Comparison of ENCODE assay signal across 13 mouse cellular contexts in genomic region chr15:89241025-89241424, GRCm38 (mm10). TPM values are rescaled to one million over a fixed set of nuclear protein-coding genes. Genes with fewer than 3 reads are reported as not detected.
DNase-seq lines count a peak whose midpoint lies in the region; ATAC-seq and TF ChIP-seq lines count a peak whose summit lies in the region.
"Had no signal": no experiment of that assay in that cellular context is flagged by ENCODE, and none has a peak within 500 bp of the region (broad histone marks: within the 10 kb centered on the region; RNA-seq: fewer than 3 reads in every experiment).

No protein-coding gene starts in this region.

- no peak for DNase-seq in gastrocnemius, adult 2 months
- no peak for DNase-seq in gastrocnemius, postnatal 10 days
- peak in 1 of 3 experiments; percentile 6 for DNase-seq in liver, embryonic 14.5 days (ENCODE audit: low read depth in 3 of 3, low spot score in 3 of 3)
- peak; percentile 28 for DNase-seq in CD4-positive helper T cell, adult 2 months (ENCODE audit: low read depth, low spot score)
- DNase-seq in c-Kit-positive CD71-negative TER-119-negative erythroid progenitor cells, embryonic 14.5 days (ENCODE audit: low read depth): peak; percentile 9
- no peak for DNase-seq in yolk sac, embryonic 10.5 days (ENCODE audit: low spot score)
- DNase-seq in gastrocnemius, adult 18-20 months (ENCODE audit: low spot score): no peak
- DNase-seq: cerebellum, adult 11 months; heart, adult 18-20 months had no signal

- no peak for TF ChIP-seq EP300 in liver, embryonic 14.5 days (IDR thresholded peaks at IDR 0.05; ENCODE audit: low read depth)

- H3K4me3 ChIP-seq in gastrocnemius, adult 2 months: no peak overlapping the region
- H3K4me3 ChIP-seq in liver, embryonic 14.5 days (ENCODE audit: insufficient read depth in 1 of 2, low read depth in 2 of 2, low read length in 2 of 2): no peak overlapping the region
- no peak overlapping the region for H3K4me3 ChIP-seq in liver, embryonic 12.5 days
- H3K4me3 ChIP-seq: hindbrain, embryonic 10.5 days; midbrain, embryonic 12.5 days; neural tube, embryonic 13.5 days had no signal

- no peak overlapping the region for H3K27ac ChIP-seq in gastrocnemius, adult 2 months
- no peak overlapping the region for H3K27ac ChIP-seq in liver, embryonic 14.5 days
- H3K27ac ChIP-seq in liver, embryonic 12.5 days: no peak overlapping the region
- H3K27ac ChIP-seq: hindbrain, embryonic 10.5 days; midbrain, embryonic 12.5 days; neural tube, embryonic 13.5 days had no signal

- intact Hi-C loops in gastrocnemius, adult 2 months (cut with DNase I): no loop called here

- 61% methylated on average over 2 of the region's 2 CpGs for WGBS in liver, embryonic 14.5 days (ENCODE audit: insufficient replicate concordance)
- 68% methylated on average over 2 of the region's 2 CpGs for WGBS in liver, embryonic 12.5 days (ENCODE audit: insufficient replicate concordance)

- peaks cover 8% of the 10 kb centered on the region for H3K36me3 ChIP-seq in liver, embryonic 14.5 days (replicated peaks; ENCODE audit: control insufficient read depth, insufficient read depth, low read depth)
- H3K36me3 ChIP-seq in liver, embryonic 12.5 days: peaks cover 45% of the 10 kb centered on the region

- no peaks in the 10 kb centered on the region for H3K9me3 ChIP-seq in liver, embryonic 14.5 days (ENCODE audit: control insufficient read depth, low read length)
- no peaks in the 10 kb centered on the region for H3K9me3 ChIP-seq in liver, embryonic 12.5 days (replicated peaks)
- H3K9me3 ChIP-seq: hindbrain, embryonic 10.5 days; midbrain, embryonic 12.5 days; neural tube, embryonic 13.5 days had no signal

- no peaks in the 10 kb centered on the region for H3K27me3 ChIP-seq in liver, embryonic 14.5 days (ENCODE audit: control insufficient read depth, insufficient read depth, low read length)
- H3K27me3 ChIP-seq in liver, embryonic 12.5 days (replicated peaks): no peaks in the 10 kb centered on the region
- H3K27me3 ChIP-seq: midbrain, embryonic 12.5 days; neural tube, embryonic 13.5 days had no signal

- peak; percentile 39; the same call in 1 of the 2 replicates for TF ChIP-seq CTCF in gastrocnemius, adult 2 months (IDR thresholded peaks at IDR 0.05)
- peak; percentile 27; the same call in 1 of the 2 replicates for TF ChIP-seq CTCF in liver, embryonic 14.5 days (IDR thresholded peaks at IDR 0.05; ENCODE audit: low read depth)

- H3K4me2 ChIP-seq in liver, embryonic 14.5 days (ENCODE audit: low read depth): no peak overlapping the region
- H3K4me2 ChIP-seq in liver, embryonic 12.5 days: no peak overlapping the region
- H3K4me2 ChIP-seq: midbrain, embryonic 12.5 days; neural tube, embryonic 13.5 days had no signal

- no peak for ATAC-seq in liver, embryonic 14.5 days (ENCODE audit: insufficient read depth)
- ATAC-seq in liver, embryonic 12.5 days: no peak

- no peak overlapping the region for H3K9ac ChIP-seq in liver, embryonic 14.5 days (replicated peaks)
- no peak overlapping the region for H3K9ac ChIP-seq in liver, embryonic 12.5 days
- H3K9ac ChIP-seq: midbrain, embryonic 12.5 days; neural tube, embryonic 13.5 days had no signal

- peaks cover 0 to 11% of the 10 kb centered on the region in 2 experiments; a peak in 3 of 4 replicates for H3K4me1 ChIP-seq in liver, embryonic 14.5 days (replicated peaks; ENCODE audit: control insufficient read depth in 2 of 2, insufficient read depth in 2 of 2, low read length in 1 of 2)
- H3K4me1 ChIP-seq in liver, embryonic 12.5 days: peaks cover 18% of the 10 kb centered on the region
- H3K4me1 ChIP-seq: hindbrain, embryonic 10.5 days; midbrain, embryonic 12.5 days; neural tube, embryonic 13.5 days had no signal

RNA-seq across cellular contexts. Expression of gene Ppp6r2, which starts 29.7 kb away (rescaled TPM):
- 10 to 100 TPM; 90.7 to 94.1 TPM for total RNA-seq in gastrocnemius, adult 2 months (2021)
- 10 to 100 TPM; 60.1 to 61.9 TPM for total RNA-seq in gastrocnemius, postnatal 10 days (2021)
- 11.6 and 15.3 TPM in 2 replicates for polyA plus RNA-seq in liver, embryonic 14.5 days (2012; rRNA removed)
- polyA plus RNA-seq in liver, embryonic 14.5 days (2014; fragmentation: Nextera tagmentation; extraction: Ambion mirVana): 17.7 and 19.5 TPM in 2 replicates
- polyA plus RNA-seq in liver, embryonic 12.5 days (2016; fragmentation: Nextera tagmentation; extraction: Ambion mirVana): 21.4 and 23.9 TPM in 2 replicates
- total RNA-seq in gastrocnemius, adult 18-20 months (2021): 10 to 100 TPM; 90.7 to 93.0 TPM

RNA-seq across cellular contexts. Expression of gene Dennd6b, which starts 44.7 kb away (rescaled TPM):
- 10 to 100 TPM in 1 of 2 experiments, 1 to 10 TPM in 1; 8.9 to 10.9 TPM for total RNA-seq in gastrocnemius, adult 2 months (2021)
- total RNA-seq in gastrocnemius, postnatal 10 days (2021): 1 to 10 TPM; 4.5 to 7.0 TPM
- 4.5 TPM in 2 replicates for polyA plus RNA-seq in liver, embryonic 14.5 days (2012; rRNA removed)
- 1.6 and 2.4 TPM in 2 replicates for polyA plus RNA-seq in liver, embryonic 14.5 days (2014; fragmentation: Nextera tagmentation; extraction: Ambion mirVana)
- polyA plus RNA-seq in liver, embryonic 12.5 days (2016; fragmentation: Nextera tagmentation; extraction: Ambion mirVana): 5.3 and 5.5 TPM in 2 replicates
- 1 to 10 TPM; 8.8 to 9.6 TPM for total RNA-seq in gastrocnemius, adult 18-20 months (2021)

Comparison
In these comparisons a context has a peak if more than half of its experiments do, and no peak if none do; other contexts are left out.
1. DNase-seq: peak in CD4-positive helper T cell, adult 2 months (single experiment) and c-Kit-positive CD71-negative TER-119-negative erythroid progenitor cells, embryonic 14.5 days (single experiment); none in gastrocnemius, adult 2 months (single experiment), gastrocnemius, postnatal 10 days (single experiment), yolk sac, embryonic 10.5 days (single experiment) and gastrocnemius, adult 18-20 months (single experiment).